Mouse (Mus musculus): ENCODE measurements around the gene P2ry10b.

GRCm38 (mm10) chrX:107150027-107150426, 1.3 kb downstream of the P2ry10b start:
- TF ChIP-seq CTCF (IDR thresholded peaks at IDR 0.05; ENCODE audit: control insufficient read depth, insufficient read depth, insufficient read length) = no peak
- no peak for TF ChIP-seq USF1 (IDR thresholded peaks at IDR 0.05; ENCODE audit: low read depth)
- no peak for TF ChIP-seq MYOD1 (IDR thresholded peaks at IDR 0.05; ENCODE audit: control insufficient read depth, insufficient read length, low read depth)
- TF ChIP-seq MAX (IDR thresholded peaks at IDR 0.05) = no peak
- no peak for TF ChIP-seq CEBPB (IDR thresholded peaks at IDR 0.05; ENCODE audit: low read depth)
- no peak for TF ChIP-seq FOSL1 (IDR thresholded peaks at IDR 0.05; ENCODE audit: insufficient read depth, low read length, poor library complexity, severe bottlenecking)
- no peak for TF ChIP-seq MYOG (IDR thresholded peaks at IDR 0.05; ENCODE audit: control insufficient read depth, extremely low read depth, insufficient read length)
